Mouse (Mus musculus) adrenal gland, postnatal 10 days (tissue): ENCODE measurements at regions not wholly inside any gene's neighbourhood (a gene's known extent, or its start where the extent isn't known, plus 50 kb on each side); places are given as distances from the start of the nearest gene placed in this dataset.

Experiments used
- DNase-seq: peaks from one replicate; pipeline ENCODE4 v3.0.0; 2021; ENCODE audit warnings: mixed read lengths

DNA sequence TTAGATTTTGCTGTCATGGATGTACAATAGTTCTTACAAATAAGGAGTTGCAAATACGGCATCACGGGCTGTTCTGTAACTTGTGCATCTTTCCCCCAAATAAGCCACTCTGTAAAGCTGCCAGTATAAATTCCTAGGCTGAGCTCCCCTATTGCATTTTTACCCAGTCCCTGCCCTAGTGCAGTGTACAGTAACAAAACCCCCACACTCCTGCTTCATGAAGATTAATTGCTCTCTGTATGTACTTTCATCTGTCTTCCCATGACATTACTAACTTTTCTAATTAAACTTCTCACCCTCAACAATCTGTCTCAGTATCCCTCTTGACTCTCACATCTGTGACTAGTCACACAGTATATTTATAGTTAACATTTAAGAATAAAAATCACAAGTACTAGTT, 73.4 kb downstream of the Tm4sf1 start:
- no peak for DNase-seq

DNA sequence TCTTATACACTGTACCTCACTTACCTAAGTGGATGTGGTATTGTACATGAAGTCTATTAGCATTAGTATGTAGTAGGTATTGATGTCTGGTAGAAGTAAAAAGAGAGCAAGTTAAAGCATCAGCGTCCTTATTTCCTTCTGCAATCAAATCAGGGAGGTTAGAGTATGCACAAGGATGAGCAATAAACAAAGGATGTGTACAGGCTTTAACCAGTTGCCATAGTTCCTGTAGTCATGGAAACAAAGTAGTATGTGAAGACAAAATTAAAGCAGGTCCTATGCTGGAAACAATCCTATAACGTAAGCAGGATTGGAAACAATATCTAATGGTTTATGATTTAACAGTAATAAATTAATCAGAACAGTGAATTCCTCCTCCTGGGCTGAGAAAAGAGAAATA, 78.0 kb downstream of the Tm4sf1 start:
- DNase-seq, result no peak

DNA sequence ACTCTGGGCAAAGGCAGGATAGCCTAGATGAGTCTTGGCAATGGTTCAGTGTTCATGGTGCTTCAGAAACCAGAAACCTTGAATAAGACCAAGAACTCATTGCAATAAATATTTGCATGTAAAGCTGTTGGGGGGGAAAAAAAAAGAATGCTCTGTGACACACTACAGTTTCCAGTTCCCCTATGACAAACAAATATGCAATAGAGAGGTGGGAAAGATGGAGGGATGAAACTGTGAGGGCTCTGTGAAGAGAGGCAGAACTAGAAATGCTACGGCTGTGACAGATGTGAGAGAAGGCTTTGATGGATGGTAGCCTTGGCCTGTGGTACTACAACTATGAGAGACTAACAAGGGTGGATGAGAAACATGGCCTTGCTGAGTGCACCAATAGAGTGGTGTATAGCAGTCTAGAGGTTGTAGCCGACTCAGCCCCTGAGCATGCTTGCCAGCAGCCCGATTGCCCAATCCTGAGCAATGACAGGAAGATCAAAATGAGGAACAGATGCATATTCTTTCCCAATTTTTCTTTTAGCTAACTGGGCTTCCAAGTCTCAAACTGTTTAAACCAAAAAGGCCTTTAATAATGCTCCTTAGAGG, 79.4 kb downstream of the Tm4sf1 start:
- DNase-seq, result peak; percentile 71

DNA sequence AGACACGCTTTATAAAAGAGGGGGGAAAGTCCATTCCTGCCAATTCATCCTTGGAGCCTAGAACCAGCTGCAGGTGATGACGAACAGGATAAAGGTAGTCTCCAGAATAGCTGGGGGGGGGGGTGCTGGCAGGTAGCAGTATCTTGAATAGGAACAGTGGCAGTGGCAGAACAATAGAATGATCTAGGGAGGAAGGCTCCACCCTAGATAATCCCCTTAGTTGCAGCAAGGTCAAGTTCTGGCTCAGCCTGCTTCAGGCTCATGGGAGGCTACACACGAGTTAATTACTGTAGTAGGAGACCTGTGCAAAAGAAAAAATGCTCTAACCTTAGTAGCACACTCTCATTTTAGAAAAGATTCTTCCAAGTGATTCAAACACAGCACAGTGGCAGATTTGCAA, 83.4 kb downstream of the Tm4sf1 start:
- DNase-seq, result no peak

DNA sequence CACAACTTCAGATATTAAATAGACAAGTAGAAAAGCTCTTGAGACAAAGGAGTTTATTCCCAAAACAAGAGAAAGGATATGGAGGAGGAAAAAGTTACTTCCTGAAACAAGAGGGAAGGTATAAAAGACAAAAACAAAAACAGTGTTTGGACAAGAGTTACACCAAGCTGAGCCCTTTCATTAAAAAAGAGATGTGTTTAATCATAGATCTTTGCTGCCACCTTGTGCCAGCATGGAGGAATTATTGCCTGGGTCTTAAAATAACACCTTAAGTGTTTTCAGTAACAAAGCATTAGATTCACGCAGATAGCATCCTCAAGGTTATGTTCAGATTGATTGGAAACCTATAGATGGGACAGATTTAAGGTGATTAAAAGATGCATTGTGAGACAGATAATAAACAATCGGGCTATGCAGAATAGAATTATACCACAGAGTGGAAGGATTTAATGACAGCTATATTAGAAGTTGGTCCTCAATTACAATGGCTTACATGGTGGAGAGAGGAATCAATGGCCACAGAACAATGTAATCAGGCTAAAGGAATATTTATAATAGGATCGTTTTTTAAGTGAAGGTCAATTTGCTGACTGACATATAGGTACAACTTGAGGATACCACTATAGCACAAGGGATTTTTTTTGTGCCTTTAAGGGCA, 97.6 kb downstream of the Tm4sf1 start:
- DNase-seq, result peak; percentile 31

DNA sequence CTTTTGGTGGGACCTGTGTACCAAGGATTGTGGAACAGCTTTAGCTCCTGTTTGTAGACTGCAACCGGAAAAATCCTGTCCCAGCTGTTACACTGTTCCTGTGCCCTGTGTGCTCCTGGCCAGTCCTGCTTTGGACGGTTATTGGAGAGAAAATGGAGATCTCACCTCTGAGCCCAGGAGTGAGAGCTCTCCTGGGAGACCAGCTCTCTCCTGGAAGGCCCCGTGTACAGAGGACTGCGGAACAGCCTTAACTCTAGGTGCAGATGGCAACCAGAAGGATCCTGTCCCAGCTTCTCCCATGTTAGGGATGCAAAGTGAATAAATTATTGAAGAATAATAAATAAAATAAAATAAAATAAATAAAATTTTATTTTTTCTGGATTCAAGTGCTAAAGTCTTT, 98.4 kb downstream of the Tm4sf1 start:
- DNase-seq, result no peak

DNA sequence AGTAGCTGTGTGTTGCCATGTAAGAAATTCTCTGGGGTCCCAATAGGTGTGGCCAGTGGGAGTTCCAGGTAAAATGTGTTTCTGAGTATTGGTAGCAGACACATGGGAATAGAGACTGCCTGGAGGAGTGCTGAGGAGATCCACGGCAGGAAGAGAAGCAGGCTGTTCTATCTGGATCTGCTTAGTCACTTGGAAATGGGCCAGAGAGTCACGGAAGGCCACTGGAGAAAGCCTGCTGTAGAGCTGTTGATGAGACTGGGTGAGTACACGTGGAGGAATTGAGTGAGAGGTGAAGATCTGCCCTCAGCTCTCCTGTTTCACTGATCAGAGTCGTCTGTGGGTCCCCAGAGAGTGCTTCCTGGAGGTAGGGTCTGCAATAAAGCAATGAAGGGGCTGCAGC, 120.2 kb downstream of the Tm4sf1 start:
- DNase-seq, result peak; percentile 29

DNA sequence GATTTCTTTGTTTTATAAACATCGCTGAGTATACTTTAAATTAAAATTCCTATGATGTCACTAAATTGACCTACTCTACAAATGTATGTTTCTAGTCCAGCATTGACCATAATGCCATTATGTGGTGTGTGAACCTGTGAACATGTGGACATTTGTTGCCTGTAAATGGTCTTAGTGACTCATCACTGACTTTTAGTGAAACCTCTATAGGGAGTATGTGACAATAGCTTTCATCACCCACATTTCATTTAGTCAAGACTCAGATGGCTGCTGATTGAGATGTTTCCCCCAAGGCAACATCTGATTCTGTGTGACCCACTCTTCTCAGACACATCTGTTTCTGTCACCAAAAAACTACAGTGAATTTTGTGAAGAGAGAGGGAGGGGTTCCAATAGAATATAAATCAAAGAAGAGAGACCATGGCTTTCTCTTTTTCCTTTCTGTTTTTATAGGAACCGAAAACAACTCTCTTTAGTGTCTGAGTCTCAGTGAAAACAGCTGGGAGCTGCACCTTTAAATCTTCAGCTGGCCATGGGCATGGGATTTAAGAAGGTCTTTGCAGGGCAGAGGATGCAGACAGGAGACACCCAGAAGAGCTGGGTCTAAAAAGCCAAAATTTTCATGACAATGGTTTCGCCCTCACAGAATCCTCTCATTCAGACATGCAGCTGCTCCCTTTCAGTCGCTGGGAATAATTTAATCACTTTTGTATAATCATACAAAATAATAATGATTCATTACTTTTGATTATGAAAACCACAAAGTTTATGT, 148.4 kb downstream of the Tm4sf1 start:
- no peak for DNase-seq

DNA sequence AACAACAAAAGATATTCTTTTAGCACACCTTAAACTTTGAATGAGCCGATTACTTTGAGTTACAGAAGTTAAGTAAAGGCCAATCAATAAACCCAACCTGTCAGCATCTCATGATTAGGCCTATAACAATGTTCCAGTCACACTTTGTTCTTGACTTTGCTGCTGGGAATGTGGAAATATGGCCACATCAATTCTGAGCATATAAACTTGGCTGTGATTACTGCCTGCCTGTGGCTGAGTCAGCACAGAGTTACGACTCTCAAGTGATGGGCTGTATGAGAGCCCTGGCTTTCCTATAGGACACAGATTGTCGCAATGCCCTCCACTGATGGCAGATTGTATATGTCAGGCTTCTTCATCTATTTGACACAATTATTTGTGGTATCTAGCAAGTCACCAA, 152.6 kb downstream of the Tm4sf1 start:
- no peak for DNase-seq

DNA sequence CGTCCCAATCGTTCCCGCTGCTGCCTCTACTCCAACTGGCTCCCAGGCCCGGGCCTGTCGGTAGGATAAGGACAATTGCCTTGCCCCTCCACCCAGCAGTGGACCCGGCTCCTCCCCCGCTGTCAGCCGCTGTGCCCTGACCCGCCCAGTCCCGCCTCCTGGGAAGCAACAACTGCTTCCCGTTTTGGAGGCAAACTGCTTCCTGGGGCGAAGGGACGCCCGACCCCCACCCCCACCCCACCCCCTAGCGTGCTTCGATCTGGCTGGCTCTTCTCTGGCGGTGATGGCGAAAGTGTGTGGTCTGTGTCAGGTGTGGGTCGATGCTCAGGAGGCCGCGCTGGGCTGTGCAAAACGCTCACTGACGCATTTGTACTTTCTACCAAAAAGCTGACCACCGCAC, 164.9 kb downstream of the Tm4sf1 start:
- DNase-seq, result peak; percentile 9

DNA sequence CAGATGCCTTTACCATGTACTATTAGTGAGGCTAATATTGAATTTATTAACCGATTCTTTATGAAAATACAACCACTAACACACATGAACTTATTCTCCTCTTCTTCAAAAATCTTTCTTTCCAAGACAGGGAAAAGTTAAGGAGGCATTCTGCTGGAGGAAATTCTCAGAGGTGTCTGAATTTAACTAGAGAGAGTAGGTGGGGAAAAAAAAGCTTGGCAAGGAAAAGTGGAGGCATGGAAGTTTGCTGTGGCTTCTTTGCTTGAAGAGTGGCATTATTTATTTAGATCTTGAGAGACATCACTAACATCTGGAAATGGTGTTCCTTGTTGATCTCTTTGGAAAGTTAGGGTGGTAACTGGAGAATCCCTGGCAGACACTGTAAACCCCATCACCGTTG, 173.2 kb downstream of the Tm4sf1 start:
- DNase-seq, result no peak

DNA sequence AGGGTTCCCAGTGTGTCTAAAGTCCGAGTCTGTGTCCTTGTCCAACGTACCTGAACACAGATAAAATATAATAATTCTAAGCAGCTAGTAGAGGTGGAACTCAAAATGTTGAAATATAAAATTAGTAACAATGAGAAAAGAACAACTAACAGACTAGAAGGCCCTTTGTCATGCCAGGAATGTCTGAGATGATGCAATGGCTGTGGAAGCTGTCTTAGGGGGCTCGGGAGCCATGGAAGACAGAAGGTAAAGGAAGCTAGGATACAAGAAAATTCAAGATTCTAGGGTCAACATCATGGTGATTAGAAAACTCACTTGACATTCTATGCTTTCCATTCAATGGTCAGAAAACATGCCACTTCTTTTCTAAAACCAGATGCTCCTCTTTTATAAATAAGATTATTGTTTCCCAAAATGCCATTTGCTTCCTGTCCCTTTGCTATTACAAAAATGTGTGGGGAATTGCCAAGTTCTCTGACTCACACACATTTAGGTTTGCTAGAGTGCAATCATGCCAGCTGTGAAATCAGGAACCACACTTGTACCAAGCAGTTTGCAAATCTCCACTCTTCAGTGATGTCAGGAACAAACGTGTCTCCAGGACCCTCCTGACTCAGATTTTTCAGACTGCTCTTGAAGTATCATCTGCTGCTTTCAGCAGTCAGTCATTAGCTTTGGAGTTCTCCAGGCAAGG, 175.8 kb downstream of the Tm4sf1 start:
- no peak for DNase-seq

DNA sequence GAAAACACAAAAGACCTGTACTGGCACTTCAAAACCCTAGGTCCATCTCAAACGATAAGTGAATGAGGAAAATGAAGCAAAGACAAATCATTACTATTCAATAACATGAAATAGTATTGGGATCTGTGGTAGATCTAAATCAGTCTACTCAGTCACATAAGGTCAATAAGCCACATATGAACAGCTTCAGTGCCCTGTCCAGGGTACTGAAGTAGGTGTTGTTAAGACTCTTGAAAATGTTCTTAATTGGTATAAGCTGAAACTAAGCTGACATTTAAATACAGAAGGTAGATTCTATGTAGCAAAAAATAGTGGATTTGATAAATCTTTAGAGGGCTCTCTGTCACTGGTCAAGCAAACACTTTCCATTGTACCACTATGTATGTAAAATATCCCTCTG, 183.8 kb downstream of the Tm4sf1 start:
- no peak for DNase-seq

DNA sequence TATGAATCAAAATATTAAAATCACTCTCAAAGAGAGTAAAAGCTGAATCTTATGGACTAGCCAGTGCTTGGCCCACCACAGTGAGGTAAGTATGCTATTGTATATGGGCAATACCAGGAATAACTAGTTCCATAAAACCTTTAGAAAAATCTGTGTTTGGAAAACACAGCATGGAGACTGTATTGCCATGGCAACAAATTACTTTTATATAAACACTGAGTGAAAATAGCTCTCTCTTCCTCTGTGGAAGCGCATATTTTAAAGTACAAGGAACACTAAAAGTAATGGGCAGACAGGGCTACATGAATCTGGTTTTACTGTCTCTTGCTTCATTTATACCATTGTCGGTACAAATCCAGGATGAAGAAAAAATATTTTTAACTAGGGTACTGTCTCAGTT, 199.5 kb downstream of the Tm4sf1 start:
- no peak for DNase-seq

DNA sequence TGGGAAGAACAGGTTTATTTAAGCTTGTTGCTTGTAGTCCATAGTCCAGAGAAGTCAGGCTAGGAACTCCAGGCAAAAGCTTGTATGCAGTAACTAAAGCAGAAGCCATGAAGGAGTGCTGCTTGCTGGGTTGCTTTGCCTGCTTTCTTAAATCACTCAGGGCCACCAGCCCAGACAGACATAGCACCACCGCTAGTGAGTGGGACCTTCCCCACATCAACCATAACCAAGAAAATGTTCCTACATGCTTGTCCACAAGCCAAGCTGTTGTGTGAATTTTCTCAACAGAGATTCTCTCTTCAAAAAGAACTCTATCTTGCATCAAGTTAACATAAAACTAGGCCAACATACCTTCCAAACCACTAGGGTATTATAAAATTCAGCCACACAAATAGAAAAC, 201.3 kb downstream of the Tm4sf1 start:
- no peak for DNase-seq

DNA sequence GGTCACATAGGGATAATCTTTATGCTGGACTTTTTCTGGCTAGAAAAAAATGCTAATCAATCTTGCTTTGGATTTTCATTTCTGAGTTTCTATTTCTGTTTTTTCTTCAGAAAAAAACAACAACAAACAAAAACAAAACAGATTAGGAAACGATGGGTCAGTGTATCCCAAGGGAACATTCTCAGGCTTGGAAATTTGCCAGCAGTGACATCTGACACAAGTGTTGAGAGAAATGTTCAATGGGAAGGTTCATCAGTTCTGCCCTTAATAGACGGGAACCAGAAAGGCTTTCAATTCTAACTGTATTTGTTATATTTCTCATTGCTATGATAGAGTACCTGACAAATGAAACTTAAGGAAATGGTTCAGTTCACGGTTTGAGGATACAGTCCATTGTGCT, 206.9 kb downstream of the Tm4sf1 start:
- DNase-seq, result no peak

DNA sequence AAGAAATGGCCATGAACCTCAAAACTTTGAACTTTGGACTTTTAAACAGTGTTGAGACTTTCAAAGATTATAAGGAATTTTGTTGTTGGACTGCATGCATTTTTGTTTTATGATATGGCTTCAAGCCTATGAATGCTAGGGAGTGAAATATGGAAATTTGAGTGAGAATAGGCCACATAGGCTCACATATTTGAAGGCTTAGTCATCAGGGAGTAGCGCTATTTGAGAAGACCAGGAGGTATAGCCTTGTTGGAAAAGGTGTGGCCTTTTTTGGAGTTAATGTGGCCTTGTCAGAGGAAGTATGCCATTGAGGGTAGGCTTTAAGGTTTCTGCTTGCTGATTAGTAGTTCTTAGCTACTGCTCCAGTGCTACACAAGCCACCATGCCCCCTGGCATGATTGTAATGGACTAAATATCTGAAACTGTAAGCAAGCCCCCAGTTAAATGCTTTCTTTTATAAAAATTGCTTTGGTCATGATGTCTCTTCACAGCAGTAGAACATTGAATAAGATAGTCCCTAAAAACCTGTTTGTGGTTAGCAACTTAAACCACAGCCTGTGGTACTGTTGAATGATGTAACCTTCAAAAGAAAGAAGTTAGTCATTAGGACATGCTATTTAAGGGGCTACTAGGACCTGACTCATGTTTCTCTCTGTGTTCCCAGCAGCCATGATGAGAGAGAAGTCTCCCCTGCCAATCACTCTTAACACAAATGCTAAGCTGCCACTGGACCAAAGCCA, 208.4 kb downstream of the Tm4sf1 start:
- DNase-seq, result no peak

DNA sequence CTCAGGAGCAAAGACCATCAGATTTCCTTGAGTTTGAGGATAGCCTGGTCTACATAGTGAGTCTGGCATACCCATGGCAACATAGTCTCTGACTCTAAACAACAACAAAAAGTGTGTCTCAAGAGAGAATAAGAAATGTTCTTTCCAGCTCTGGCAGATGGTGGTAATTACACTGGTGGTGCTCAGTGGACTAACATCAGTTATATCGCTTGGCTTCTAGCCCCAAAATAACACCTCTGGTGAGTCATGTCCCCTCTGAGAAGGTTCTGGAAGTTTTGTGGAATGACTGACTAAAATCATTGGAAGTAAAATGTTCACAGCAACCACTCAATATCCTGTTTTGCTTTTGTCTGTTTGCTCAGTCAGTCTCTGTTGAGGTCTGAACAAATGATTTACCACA, 227.3 kb downstream of the Tm4sf1 start:
- DNase-seq, result no peak

DNA sequence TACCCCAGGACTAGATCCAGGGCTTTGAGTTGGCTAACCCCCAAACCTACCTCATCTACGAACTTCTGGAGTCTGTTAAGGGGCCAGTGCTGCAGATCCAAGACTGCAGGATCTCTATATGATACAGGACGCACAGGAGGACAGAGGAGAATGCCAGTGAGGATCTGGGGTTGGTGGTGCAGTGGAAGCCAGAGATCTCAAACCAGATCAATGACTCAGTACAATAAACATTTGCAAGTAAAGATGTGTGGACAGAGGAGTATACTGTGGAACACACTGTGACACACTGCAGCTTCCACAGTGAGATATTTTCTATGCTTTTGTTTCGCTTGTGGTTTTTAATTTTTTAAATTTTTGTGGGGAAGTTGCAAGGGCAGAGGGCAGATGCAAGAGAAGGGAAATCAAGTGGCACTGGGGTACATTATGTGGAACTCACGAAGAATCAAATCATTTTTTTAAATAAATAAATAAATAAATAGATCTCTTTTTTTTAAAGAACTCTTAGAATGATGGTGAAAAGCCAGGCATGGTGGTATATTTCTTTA, 227.8 kb downstream of the Tm4sf1 start:
- DNase-seq, result no peak

DNA sequence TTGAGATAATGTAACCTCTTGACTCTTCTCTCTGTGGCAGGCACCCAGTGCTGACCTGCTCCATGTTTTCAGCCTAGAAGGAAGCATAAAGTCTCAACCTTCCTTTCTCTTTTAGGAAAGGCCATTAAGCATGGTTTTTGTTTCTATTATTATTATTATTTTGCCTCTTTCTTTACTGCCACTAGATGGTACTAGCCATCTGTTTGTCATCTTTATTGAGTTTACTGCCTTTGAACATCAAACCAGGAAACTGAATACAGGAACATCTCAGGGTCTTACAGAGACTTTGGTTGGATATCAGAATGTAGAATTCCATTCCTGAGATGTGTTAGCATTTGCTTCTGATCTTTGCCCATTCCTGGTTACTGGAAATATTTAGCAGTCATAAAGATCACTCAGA, 268.8 kb downstream of the Tm4sf1 start:
- DNase-seq, result no peak

DNA sequence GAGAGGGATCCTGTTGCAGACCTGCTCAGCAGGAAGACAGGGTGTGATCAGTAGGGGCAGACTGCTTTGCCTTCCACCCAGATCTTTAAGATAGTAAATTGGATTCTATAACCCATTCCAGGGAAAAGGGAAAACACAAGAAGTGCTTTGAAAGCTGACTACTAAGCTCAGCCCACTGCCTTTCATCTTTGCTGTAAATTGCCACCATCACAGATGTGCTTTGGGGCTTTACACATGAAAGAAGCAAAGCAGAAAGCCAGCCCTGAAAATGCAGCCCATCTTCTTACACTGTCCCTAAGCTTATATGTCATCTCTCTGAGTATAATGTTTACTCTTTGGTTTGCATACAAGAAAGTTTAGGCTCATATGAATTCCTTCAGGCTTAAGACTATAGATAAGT, 283.6 kb downstream of the Tm4sf1 start:
- DNase-seq, result no peak

DNA sequence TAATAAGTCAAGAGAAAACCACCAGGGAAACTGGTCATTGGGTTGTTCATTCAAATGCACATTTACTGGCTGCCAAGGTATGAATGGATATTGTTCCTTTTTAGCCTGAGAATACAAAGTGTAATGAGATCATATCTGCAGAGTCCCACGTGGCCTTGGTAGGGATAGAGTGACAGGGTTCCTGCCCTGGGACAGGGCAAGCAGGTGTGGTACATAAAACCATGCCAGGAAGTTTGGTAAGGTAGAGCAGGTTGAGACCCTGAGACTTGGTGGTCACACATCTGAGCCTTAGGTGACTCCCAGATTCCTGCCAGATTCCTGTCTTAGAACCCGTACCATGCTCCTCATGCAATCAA, 320.5 kb downstream of the Tm4sf1 start:
- no peak for DNase-seq
